Mouse (Mus musculus) frontal cortex, adult (tissue): ENCODE measurements around the gene 1700001L19Rik.

Source experiments
- ATAC-seq: cut with Nextera tagmentation; 2 replicates; pipeline ENCODE4 v1.9.2; 2017; ENCODE audit warnings: mild to moderate bottlenecking, moderate library complexity, mixed read lengths; ENCODE audit not compliant: low TSS enrichment

Gene 1700001L19Rik

DNA sequence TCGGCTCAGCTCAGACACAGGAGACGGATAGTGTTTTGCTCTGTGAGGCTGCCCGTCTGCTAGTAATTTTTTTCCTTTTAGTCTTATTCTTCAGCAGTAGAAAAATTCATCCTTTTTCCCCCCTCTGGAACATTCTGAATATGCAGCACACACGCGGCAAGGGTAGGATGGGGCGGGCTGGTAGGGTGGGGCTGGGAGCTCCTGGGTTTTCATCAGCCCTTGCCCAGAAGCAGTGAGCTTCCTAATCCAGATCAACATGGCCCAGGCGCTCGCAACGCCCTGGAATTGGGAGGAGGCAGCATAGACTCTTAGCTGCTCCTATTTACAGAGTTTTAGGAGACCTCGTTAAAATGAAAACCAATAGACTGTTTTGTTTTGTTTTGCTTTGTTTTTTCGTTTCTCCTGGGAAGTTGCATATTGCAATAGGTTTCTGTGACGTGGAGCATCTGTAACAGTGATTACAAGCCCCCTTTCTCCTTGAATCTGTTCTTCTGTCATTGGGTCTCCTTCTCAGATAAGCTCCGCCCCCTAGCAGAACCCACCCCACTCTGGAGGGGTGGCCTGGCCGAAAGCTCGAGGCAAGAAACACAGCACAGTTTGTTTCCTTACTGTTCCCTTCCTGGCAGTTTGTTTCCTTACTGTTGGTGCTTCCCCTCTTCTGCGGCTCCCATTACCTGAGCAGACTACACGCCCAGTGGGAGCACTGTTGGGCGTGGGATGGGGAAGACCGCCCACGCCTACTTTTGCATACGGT is 10.6 kb downstream of the 1700001L19Rik start:
- ATAC-seq: peak; percentile 25

DNA sequence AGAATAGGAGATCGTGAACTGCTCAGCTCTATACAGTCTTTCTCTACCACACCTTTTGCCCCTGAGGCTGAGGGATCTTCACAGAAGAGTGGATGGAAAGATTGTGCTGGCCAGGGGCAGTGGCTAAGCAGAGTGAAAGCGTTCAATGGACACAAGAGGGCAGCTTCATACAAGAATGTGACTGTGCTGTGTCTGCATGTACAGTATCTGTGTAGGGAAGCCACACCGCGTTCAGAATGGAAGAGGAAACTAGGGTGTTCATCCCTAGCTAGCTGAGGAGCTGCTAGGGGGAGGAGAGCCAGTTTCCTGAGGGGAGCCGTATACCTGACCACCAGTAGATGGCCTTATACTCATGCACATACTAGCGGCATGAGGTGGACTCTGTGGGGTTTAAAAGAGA is 25.6 kb downstream of the 1700001L19Rik start:
- ATAC-seq: peak; percentile 92

DNA sequence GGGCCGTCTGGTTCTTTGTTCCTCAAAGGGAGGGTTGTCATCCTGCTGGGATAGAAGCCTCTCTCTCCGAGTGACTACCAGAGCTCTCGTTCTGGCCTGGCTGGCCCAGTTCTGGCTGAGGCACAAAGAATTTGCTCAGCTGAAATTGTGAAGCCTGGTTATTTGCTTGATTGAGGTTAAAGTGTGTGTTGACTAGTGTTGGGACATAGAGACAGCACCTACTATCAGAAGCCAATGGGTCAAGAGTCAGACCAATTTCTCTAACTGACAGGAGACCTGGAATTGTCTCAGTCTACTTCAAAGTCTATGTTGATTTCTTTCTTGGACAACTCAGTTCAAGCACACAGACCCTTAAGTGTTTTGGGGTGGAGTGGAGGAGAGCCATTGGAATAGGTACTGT is 29.8 kb downstream of the 1700001L19Rik start:
- no peak for ATAC-seq

DNA sequence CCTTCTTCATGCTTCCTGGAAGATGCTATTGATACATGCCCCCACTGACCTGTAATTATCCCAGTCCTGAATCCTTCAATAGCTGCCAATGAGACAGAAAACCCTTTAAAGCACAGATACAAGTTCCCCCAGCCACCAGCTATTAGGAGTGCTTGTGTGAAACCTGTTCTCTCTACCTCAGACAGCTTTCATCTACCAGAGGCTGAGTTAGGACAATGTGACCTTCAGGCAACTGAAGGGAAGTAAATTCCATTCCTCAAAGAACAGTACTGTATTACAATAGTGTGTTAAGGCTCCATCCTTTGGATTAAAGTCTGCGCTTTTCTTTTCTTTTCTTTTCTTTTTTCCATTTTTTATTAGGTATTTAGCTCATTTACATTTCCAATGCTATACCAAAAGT is 45.6 kb downstream of the 1700001L19Rik start:
- ATAC-seq: no peak
